Mouse (Mus musculus): Measurements from ENCODE around the gene Sema3a. TPM values are rescaled to one million over a fixed set of nuclear protein-coding genes. Genes with fewer than 3 reads are reported as not detected.
A peak's percentile ranks its signal among the peaks of the same experiment; 100 is the strongest.

Gene Sema3a
- polyA plus RNA-seq, 1 experiment from 2014 or later: 42.1 TPM

- Histone ChIP-seq H3K36me3 (ENCODE audit: control insufficient read depth, insufficient read depth, low read length) (no peaks in the 10 kb centered on the region), H3K9ac (replicated peaks; ENCODE audit: low read depth, low read length) (no peak overlapping the region), H3K9me3 (ENCODE audit: control insufficient read depth, low read depth, low read length) (no peaks in the 10 kb centered on the region), H3K4me2 (replicated peaks; ENCODE audit: low read depth, low read length) (no peak overlapping the region), H3K4me3 (ENCODE audit: low read depth, low read length) (no peak overlapping the region), H3K27me3 (ENCODE audit: control insufficient read depth, insufficient read depth, low read length) (no peaks in the 10 kb centered on the region), H3K27ac (ENCODE audit: low read length) (no peak overlapping the region), H3K4me1 (ENCODE audit: control insufficient read depth, insufficient read depth, low read length) (no peaks in the 10 kb centered on the region)
- WGBS: 94% methylated on average over 2 of the region's 2 CpGs
- ATAC-seq (ENCODE audit: insufficient number of reproducible peaks, insufficient read depth, low FRiP score, low read depth): no peak
These were observed 288.8 kb downstream of the Sema3a start for GRCm38 (mm10) chr5:13413915-13414525.

- Histone ChIP-seq H3K27me3 (ENCODE audit: control insufficient read depth, insufficient read depth, low read length) (no peaks in the 10 kb centered on the region), H3K4me2 (replicated peaks; ENCODE audit: low read depth, low read length) (no peak overlapping the region), H3K36me3 (ENCODE audit: control insufficient read depth, insufficient read depth, low read length) (no peaks in the 10 kb centered on the region), H3K9me3 (ENCODE audit: control insufficient read depth, low read depth, low read length) (no peaks in the 10 kb centered on the region), H3K4me3 (ENCODE audit: low read depth, low read length) (no peak overlapping the region), H3K4me1 (ENCODE audit: control insufficient read depth, insufficient read depth, low read length) (no peaks in the 10 kb centered on the region), H3K9ac (replicated peaks; ENCODE audit: low read depth, low read length) (no peak overlapping the region), H3K27ac (ENCODE audit: low read length) (no peak overlapping the region)
- no peak for ATAC-seq (ENCODE audit: insufficient number of reproducible peaks, insufficient read depth, low FRiP score, low read depth)
- 73% methylated on average over 3 of the region's 3 CpGs for WGBS
These were observed 291.9 kb downstream of the Sema3a start for GRCm38 (mm10) chr5:13416960-13417710.

- no peak overlapping the region for H3K4me2 ChIP-seq (replicated peaks; ENCODE audit: low read depth, low read length)
- no peaks in the 10 kb centered on the region for H3K27me3 ChIP-seq (ENCODE audit: control insufficient read depth, insufficient read depth, low read length)
- H3K9me3 ChIP-seq (ENCODE audit: control insufficient read depth, low read depth, low read length): no peaks in the 10 kb centered on the region
- WGBS: 79% methylated on average over 5 of the region's 5 CpGs
- no peak overlapping the region for H3K9ac ChIP-seq (replicated peaks; ENCODE audit: low read depth, low read length)
- H3K4me3 ChIP-seq (ENCODE audit: low read depth, low read length): no peak overlapping the region
- H3K27ac ChIP-seq (ENCODE audit: low read length): no peak overlapping the region
- peaks cover 3% of the 10 kb centered on the region; the same call in 1 of the 2 replicates for H3K36me3 ChIP-seq (ENCODE audit: control insufficient read depth, insufficient read depth, low read length)
- no peak for ATAC-seq (ENCODE audit: insufficient number of reproducible peaks, insufficient read depth, low FRiP score, low read depth)
- no peaks in the 10 kb centered on the region for H3K4me1 ChIP-seq (ENCODE audit: control insufficient read depth, insufficient read depth, low read length)
These were observed 296.2 kb downstream of the Sema3a start for GRCm38 (mm10) chr5:13421276-13421925.

GRCm38 (mm10) chr5:13428702-13429101 lies 303.5 kb downstream of the Sema3a start:
- 24% methylated on average over 1 of the region's 1 CpGs for WGBS
- Histone ChIP-seq H3K36me3 (ENCODE audit: control insufficient read depth, insufficient read depth, low read length) (peaks cover 3% of the 10 kb centered on the region; the same call in 1 of the 2 replicates), H3K9ac (replicated peaks; ENCODE audit: low read depth, low read length) (no peak overlapping the region), H3K4me3 (ENCODE audit: low read depth, low read length) (no peak overlapping the region), H3K4me1 (ENCODE audit: control insufficient read depth, insufficient read depth, low read length) (no peaks in the 10 kb centered on the region), H3K27ac (ENCODE audit: low read length) (peak overlapping the region; percentile 21; the same call in 1 of the 2 replicates), H3K9me3 (ENCODE audit: control insufficient read depth, low read depth, low read length) (no peaks in the 10 kb centered on the region), H3K27me3 (ENCODE audit: control insufficient read depth, insufficient read depth, low read length) (no peaks in the 10 kb centered on the region), H3K4me2 (replicated peaks; ENCODE audit: low read depth, low read length) (no peak overlapping the region)
- no peak for ATAC-seq (ENCODE audit: insufficient number of reproducible peaks, insufficient read depth, low FRiP score, low read depth)

GRCm38 (mm10) chr5:13431827-13432226 lies 306.6 kb downstream of the Sema3a start:
- H3K36me3 ChIP-seq (ENCODE audit: control insufficient read depth, insufficient read depth, low read length): no peaks in the 10 kb centered on the region

GRCm38 (mm10) chr5:13432574-13432973 lies 307.4 kb downstream of the Sema3a start:
- no peak overlapping the region for H3K4me2 ChIP-seq (replicated peaks; ENCODE audit: low read depth, low read length)
- no peak overlapping the region for H3K4me3 ChIP-seq (ENCODE audit: low read depth, low read length)
- no peaks in the 10 kb centered on the region for H3K4me1 ChIP-seq (ENCODE audit: control insufficient read depth, insufficient read depth, low read length)
- H3K9ac ChIP-seq (replicated peaks; ENCODE audit: low read depth, low read length): no peak overlapping the region
- H3K27ac ChIP-seq (ENCODE audit: low read length): no peak overlapping the region
- no peak for ATAC-seq (ENCODE audit: insufficient number of reproducible peaks, insufficient read depth, low FRiP score, low read depth)
- no peaks in the 10 kb centered on the region for H3K9me3 ChIP-seq (ENCODE audit: control insufficient read depth, low read depth, low read length)
- no peaks in the 10 kb centered on the region for H3K36me3 ChIP-seq (ENCODE audit: control insufficient read depth, insufficient read depth, low read length)
- H3K27me3 ChIP-seq (ENCODE audit: control insufficient read depth, insufficient read depth, low read length): no peaks in the 10 kb centered on the region
- WGBS: 36% methylated on average over 3 of the region's 3 CpGs

More at GRCm38 (mm10) chr5:13431827-13432226, 306.6 kb downstream of the Sema3a start:
- no peak for ATAC-seq (ENCODE audit: insufficient number of reproducible peaks, insufficient read depth, low FRiP score, low read depth)
- H3K9ac ChIP-seq (replicated peaks; ENCODE audit: low read depth, low read length): no peak overlapping the region
- no peaks in the 10 kb centered on the region for H3K4me1 ChIP-seq (ENCODE audit: control insufficient read depth, insufficient read depth, low read length)
- no peaks in the 10 kb centered on the region for H3K27me3 ChIP-seq (ENCODE audit: control insufficient read depth, insufficient read depth, low read length)
- H3K9me3 ChIP-seq (ENCODE audit: control insufficient read depth, low read depth, low read length): no peaks in the 10 kb centered on the region
- 55% methylated on average over 2 of the region's 2 CpGs for WGBS
- H3K27ac ChIP-seq (ENCODE audit: low read length): no peak overlapping the region
- H3K4me3 ChIP-seq (ENCODE audit: low read depth, low read length): no peak overlapping the region
- no peak overlapping the region for H3K4me2 ChIP-seq (replicated peaks; ENCODE audit: low read depth, low read length)

- whole genome bisulfite sequencing: 58% methylated on average over 2 of the region's 2 CpGs
- ATAC-seq (ENCODE audit: insufficient number of reproducible peaks, insufficient read depth, low FRiP score, low read depth): no peak
These were observed 308.1 kb downstream of the Sema3a start for GRCm38 (mm10) chr5:13433303-13433702.

GRCm38 (mm10) chr5:13441112-13441511 lies 315.9 kb downstream of the Sema3a start:
- Histone ChIP-seq H3K27me3 (ENCODE audit: control insufficient read depth, insufficient read depth, low read length) (no peaks in the 10 kb centered on the region), H3K27ac (ENCODE audit: low read length) (no peak overlapping the region), H3K9ac (replicated peaks; ENCODE audit: low read depth, low read length) (no peak overlapping the region), H3K4me1 (ENCODE audit: control insufficient read depth, insufficient read depth, low read length) (no peaks in the 10 kb centered on the region), H3K4me2 (replicated peaks; ENCODE audit: low read depth, low read length) (no peak overlapping the region), H3K36me3 (ENCODE audit: control insufficient read depth, insufficient read depth, low read length) (no peaks in the 10 kb centered on the region), H3K4me3 (ENCODE audit: low read depth, low read length) (no peak overlapping the region), H3K9me3 (ENCODE audit: control insufficient read depth, low read depth, low read length) (no peaks in the 10 kb centered on the region)
- ATAC-seq (ENCODE audit: insufficient number of reproducible peaks, insufficient read depth, low FRiP score, low read depth): no peak

More at GRCm38 (mm10) chr5:13433303-13433702, 308.1 kb downstream of the Sema3a start:
- H3K27ac ChIP-seq (ENCODE audit: low read length): no peak overlapping the region
- no peak overlapping the region for H3K4me3 ChIP-seq (ENCODE audit: low read depth, low read length)
- no peaks in the 10 kb centered on the region for H3K27me3 ChIP-seq (ENCODE audit: control insufficient read depth, insufficient read depth, low read length)
- H3K4me1 ChIP-seq (ENCODE audit: control insufficient read depth, insufficient read depth, low read length): no peaks in the 10 kb centered on the region
- no peak overlapping the region for H3K4me2 ChIP-seq (replicated peaks; ENCODE audit: low read depth, low read length)
- no peaks in the 10 kb centered on the region for H3K36me3 ChIP-seq (ENCODE audit: control insufficient read depth, insufficient read depth, low read length)
- no peak overlapping the region for H3K9ac ChIP-seq (replicated peaks; ENCODE audit: low read depth, low read length)
- no peaks in the 10 kb centered on the region for H3K9me3 ChIP-seq (ENCODE audit: control insufficient read depth, low read depth, low read length)
